Mouse (Mus musculus) lung, postnatal 0 days (tissue): ENCODE data around the gene Hip1.

Experiments
- CTCF ChIP-seq: IDR thresholded peaks from 2 replicates; pipeline ENCODE4 v1.5.1; 2016; ENCODE audit warnings: antibody characterized with exemption, mild to moderate bottlenecking
- EP300 ChIP-seq: IDR thresholded peaks from 2 replicates; pipeline ENCODE4 v1.6.1; 2016; ENCODE audit warnings: antibody characterized with exemption, mild to moderate bottlenecking, control low read depth

- TF ChIP-seq CTCF = no peak
- no peak for TF ChIP-seq EP300
Observed at GRCm38 (mm10) chr5:135547990-135548389, 3.1 kb upstream of the Hip1 start.
